Mouse (Mus musculus) heart, postnatal 0 days (tissue): ENCODE results near the gene D6Wsu163e.

Experiments
- CTCF ChIP-seq: IDR thresholded peaks from 2 replicates; pipeline ENCODE4 v1.5.1; 2016; ENCODE audit warnings: antibody characterized with exemption, control low read depth, low read depth
- EP300 ChIP-seq: IDR thresholded peaks from 2 replicates; pipeline ENCODE4 v1.6.1; 2016; ENCODE audit warnings: antibody characterized with exemption, low read depth

- TF ChIP-seq CTCF = no peak
- TF ChIP-seq EP300 = no peak
These were observed 65.9 kb downstream of the D6Wsu163e start for GRCm38 (mm10) chr6:127005646-127006045.
